Mouse (Mus musculus) v-Abl transformed pro-B cells (cell line): ENCODE measurements around the gene Gm3250.
"Not testable (repeated sequence)": the region's sequence is repeated elsewhere in the genome, so short reads cannot be mapped to it uniquely, and the experiment has no call there.

Experiments
- in situ Hi-C, 2 experiments: fragments of 400-800 bp; cut with MboI; formaldehyde crosslinking; loops; one replicate each; pipeline ENCODE4 v1.15.1; 2025; ENCODE audit not compliant: unreplicated experiment in 2 of 2

The Gm3250 gene

DNA sequence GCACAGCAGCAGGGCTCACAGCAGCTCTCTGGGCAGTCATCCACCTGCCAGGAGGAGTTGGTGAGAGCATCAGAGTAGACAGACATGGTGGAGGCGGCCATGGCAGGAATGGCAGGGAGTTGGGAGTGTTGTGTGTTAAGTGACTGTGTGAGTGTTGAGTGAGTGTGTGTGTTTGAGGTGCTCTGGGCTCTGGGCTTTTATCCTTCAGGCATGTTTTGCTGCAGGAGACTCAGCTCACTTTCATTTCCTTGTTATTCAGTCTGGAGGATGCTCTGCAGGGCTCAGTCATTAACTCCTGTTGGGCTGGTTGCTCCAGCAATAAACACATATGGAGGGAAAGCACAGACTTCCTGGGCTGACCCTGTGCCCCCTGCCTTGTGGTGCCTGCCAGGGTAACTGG is at the start of gene Gm3250:
Gene Gm3250 (minus strand): TSS at position 101 of the 400 bp plus-strand sequence.
- in situ Hi-C loops, result not testable (repeated sequence)

DNA sequence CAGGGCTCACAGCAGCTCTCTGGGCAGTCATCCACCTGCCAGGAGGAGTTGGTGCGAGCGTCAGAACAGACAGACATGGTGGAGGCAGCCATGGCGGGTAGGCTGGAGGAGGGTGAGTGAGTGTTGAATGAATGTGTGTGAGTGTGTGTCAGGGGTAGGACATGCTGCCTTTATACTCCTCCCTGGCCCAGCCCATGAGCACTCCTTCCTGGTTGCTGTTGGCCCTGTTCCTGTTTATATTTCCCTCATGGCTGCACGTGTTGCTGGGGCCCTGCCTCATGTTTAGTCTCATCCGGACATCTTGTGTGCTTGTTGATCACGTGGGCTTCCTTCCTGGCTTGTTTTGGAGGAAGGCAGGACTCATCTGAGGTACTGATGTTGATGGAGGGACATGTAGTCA is 44.6 kb upstream of the Gm3250 start, which contains the start of gene Krtap10-4:
Gene Krtap10-4 (minus strand): TSS at position 145 of the 400 bp plus-strand sequence.
- in situ Hi-C loops, result no loop called here

DNA sequence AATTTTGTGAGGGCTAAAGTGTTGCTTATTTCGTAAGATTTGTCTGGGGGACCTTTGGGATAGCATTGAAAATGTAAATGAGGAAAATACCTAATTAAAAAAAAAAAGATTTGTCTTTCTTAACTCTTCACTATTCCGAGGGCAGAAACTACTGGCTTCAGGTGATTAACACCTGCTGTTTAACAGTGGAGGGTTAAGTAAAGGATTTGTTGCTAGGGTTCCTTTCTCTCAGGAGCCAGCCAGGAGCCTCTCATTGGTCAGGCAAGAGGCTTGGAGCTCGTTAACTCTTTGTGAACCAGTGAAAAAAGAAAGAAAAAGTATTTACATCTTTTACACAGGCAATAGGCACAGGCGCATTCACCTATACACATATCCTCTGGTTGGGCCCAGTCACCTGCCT is 36.9 kb upstream of the Gm3250 start:
- in situ Hi-C loops, result no loop called here

DNA sequence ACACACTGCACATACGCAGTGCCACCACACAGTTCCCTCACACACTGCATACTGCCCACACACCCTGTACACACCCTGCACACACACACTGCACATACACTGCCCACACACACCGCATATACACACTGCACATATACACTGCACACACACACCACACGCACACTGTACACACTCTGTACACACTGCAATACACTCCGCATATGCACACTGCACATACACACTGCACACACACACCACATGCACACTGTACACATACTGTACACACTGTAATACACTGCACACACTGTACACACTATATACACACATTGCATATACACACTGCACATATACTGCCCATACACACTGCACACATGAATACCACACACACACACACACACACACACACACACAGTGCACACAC is 36.2 kb upstream of the Gm3250 start:
- in situ Hi-C loops, result no loop called here

DNA sequence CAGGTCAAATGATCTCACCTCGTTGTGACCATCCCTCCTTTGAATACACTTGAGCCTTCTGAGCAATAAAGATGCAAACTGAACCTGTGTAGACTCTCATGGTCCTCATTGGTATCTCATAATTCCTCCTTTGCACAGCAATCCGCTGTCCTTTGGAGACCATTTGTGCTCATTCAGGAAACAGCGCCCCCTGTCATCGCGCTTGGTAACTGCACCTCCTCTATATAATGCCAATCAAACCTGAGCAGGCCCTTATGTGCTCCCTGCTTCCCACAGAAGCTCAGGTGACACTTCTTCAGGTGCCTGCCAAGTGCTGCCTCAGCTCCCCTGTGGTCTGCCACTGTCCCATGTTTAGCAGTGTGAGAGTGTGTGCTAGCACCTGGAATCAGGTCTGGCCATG is 33.2 kb upstream of the Gm3250 start:
- in situ Hi-C loops, result no loop called here

DNA sequence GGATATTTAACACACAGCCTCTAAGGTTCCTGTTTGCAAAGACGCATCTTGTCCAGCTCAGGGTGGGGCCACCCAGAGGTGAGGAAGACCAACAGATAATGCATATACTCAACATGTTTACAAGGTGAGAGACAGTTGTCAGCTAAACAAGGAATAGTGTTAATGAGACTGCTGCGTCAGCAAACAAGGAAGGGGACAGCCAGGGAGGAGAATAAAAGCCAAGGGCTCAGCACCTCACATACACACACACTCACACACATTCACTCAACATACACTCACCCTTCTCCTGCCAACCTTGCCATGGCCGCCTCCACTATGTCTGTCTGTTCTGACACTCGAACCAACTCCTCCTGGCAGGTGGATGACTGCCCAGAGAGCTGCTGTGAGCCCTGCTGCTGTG is 32.0 kb upstream of the Gm3250 start, which contains the start of gene Gm2696:
Gene Gm2696 (plus strand): TSS at position 301 of the 400 bp plus-strand sequence.
- in situ Hi-C loops, result no loop called here

DNA sequence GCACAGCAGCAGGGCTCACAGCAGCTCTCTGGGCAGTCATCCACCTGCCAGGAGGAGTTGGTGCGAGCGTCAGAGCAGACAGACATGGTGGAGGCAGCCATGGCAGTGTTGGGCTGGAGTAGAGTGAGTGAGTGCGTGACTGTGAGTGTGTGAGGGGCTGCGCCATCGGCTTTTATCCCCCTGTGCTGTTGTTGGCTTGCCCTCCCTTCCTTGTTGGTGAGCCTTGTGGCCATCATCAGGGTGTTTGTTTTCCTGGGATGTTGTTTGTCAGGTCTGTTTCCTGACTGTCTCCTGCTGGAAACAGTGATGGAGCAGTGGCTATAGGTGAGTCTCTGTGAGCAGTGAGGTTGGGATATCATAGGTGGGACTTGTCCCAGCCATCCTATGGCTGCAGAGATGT is 29.4 kb upstream of the Gm3250 start, which contains the start of gene Gm9507:
Gene Gm9507 (minus strand): TSS at position 101 of the 400 bp plus-strand sequence.
- in situ Hi-C loops, result no loop called here

DNA sequence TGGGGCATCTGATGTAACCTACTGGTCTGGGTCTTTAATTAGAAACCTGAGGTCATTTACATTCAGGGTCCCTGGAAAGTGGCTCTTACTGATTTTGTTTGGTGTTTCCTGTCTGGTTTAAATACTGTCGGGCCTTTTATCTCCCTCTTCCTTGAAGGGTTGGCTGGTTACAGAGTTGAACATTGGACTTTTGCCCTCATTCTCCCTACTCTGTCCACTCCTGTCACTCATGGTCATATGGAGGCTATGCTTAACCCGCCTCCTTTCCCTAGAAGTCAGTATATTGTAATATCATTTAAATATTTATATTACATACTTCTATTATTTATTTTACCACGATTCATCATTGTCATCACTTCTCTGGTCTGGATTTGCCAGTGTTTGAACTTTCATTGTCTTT is 21.8 kb upstream of the Gm3250 start:
- in situ Hi-C loops, result no loop called here

DNA sequence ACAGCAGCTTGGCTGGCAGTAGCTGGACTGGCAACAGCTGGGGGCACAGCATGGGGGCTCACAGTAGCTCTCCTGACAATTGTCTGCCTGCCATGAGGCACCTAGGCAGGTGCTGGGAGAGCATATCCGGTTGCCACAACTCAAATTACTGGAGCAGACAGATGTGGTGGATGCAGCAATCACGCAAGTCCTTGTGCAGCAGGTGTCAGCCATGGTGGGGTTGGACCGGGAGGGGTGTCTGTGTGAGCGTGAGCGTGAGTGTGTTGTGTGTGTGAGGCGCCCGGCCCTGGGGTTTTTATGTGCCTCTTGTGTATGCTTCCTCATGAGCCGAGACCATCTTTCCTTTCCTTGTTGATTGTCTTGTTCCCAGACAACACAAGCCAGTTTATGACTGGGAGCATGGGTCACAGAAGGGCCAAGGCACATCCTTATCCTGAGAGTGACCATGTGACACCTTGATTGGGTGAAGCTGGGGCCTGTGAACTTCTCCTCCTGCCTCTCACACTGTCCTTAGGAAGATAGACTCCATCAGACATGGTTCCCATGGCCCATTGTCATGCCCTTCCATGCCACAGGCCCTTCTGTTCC is 16.7 kb upstream of the Gm3250 start, which contains the start of gene Gm19668:
Gene Gm19668 (minus strand): TSS at position 213 of the 588 bp plus-strand sequence.
- in situ Hi-C loops, result no loop called here

DNA sequence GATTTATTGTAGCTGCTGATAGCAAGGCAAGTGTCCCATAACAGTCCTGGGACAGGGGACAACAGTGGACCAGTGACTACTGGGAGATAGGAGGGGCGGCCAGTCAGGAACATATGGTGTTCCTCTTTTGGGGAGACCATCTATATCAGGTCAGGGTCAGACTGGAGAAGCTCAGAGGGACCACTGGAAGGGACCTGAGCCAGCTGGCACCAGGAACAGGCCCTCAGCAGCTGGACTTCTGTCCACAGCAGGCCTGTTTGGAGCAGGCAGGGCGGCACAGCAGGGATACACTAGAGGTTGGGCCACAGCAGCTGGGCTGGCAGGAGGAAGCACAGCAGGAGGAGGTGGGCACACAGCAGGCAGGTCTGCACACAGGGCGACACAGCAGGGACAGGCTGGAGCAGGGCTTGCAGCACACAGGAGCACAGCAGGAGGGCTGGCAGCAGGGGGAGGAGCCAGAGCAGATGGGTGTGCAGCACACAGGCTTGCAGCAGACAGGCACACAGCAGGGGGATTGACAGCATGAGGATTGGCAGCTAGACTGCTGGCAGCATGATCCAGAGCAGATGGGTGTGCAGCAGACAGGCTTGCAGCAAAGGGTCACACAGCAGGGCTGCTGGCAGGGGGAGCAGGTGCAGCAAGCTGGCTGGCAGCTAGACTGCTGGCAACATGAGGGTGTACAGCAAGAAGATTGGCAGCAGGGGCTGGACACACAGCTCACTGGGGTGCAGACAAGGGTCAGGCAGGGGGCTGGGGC is 16.0 kb upstream of the Gm3250 start:
- in situ Hi-C loops, result not testable (repeated sequence)

DNA sequence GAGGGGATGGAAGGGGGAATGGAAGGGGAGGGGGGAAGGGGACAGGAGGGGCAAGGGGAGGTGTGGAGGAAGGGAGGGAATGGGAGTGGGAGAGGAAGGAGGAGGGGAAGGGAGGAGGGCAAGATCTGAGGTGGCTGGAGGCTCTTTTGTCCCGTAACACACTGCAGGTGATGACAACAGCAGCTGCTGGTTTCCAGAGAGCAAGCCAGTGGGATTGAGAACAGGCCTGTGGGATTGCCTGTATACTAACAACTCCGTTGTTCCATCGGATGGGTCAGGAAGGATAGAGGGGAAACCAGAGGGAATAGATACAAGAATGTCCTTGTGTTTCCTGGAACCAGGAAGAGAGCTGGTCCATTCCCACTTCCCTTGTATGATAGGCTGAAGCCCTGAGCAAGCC is 15.3 kb upstream of the Gm3250 start:
- in situ Hi-C loops, result no loop called here

DNA sequence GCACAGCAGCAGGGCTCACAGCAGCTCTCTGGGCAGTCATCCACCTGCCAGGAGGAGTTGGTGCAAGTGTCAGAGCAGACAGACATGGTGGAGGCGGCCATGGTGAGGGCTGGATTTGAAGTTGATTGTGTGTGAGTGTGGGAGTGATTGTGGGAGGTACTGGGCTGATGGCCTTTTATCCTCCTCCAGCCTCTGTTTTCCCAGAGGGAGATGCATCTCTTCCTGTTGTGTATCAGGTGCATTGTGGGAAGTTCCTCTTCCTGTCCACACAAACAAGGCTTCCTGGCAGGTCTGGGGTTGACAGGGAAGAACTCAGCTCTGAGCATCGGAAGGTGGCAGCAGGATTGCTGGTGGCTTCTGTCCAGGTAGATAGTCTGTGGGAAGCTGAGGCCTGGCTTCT is 12.6 kb upstream of the Gm3250 start, which contains the start of gene Gm9639:
Gene Gm9639 (minus strand): TSS at position 101 of the 400 bp plus-strand sequence.
- in situ Hi-C loops, result no loop called here

DNA sequence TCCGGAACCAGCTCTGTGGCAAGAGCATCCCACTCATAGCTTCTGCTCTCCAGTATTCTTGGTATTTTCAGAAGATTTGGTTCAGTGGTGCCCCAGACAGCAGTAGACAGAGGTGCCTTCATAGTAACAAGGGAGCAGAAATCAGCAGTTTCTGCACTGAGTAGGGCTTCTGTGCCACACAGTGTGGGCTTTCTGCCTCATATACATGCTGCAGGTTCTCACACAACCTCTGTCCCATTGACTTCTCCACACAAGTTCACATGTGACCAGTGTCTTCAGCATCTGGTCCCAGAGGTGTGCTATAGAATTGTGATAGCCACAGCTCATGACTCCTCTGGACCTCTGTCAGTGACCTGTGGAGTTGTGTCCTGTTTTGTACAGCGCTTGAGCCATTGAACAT is 6.3 kb upstream of the Gm3250 start:
- in situ Hi-C loops, result no loop called here

DNA sequence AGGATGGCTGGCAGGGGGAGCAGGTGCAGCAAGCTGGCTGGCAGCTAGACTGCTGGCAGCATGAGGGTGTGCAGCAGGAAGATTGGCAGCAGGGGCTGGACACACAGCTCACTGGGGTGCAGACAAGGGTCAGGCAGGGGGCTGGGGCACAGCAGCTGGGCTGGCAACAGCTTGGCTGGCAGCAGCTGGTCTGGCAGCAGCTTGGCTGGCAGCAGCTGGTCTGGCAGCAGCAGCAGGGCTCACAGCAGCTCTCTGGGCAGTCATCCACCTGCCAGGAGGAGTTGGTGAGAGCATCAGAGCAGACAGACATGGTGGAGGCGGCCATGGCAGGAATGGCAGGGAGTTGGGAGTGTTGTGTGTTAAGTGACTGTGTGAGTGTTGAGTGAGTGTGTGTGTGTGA is 5.5 kb upstream of the Gm3250 start, which contains the start of gene Gm7137:
Gene Gm7137 (minus strand): TSS at position 325 of the 400 bp plus-strand sequence.
- in situ Hi-C loops, result not testable (repeated sequence)

DNA sequence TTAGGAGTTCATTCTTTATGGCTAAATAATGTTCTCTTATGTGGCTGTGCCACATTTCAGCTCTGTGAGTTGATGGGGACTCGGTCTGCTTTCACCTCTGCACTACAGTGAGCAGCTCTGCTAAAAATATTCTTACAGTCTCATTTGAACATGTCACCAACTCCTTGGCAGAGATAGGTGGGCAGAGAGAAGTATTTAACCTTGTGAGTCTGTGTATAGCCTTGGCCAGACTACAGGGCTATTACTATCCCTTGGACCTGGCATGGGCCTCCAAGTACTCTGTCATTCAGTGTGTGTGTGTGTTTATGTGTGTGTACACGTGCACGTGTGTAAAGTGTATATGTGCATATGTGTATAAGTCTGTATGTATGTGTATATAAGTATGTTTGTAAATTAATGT is 1.1 kb upstream of the Gm3250 start:
- in situ Hi-C loops, result not testable (repeated sequence)

DNA sequence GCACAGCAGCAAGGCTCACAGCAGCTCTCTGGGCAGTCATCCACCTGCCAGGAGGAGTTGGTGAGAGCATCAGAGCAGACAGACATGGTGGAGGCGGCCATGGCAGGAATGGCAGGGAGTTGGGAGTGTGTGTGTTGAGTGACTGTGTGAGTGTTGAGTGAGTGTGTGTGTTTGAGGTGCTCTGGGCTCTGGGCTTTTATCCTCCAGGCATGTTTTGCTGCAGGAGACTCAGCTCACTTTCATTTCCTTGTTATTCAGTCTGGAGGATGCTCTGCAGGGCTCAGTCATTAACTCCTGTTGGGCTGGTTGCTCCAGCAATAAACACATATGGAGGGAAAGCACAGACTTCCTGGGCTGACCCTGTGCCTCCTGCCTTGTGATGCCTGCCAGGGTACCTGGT is 5.5 kb downstream of the Gm3250 start, which contains the start of gene Gm7138:
Gene Gm7138 (minus strand): TSS at position 101 of the 400 bp plus-strand sequence.
- in situ Hi-C loops, result not testable (repeated sequence)

DNA sequence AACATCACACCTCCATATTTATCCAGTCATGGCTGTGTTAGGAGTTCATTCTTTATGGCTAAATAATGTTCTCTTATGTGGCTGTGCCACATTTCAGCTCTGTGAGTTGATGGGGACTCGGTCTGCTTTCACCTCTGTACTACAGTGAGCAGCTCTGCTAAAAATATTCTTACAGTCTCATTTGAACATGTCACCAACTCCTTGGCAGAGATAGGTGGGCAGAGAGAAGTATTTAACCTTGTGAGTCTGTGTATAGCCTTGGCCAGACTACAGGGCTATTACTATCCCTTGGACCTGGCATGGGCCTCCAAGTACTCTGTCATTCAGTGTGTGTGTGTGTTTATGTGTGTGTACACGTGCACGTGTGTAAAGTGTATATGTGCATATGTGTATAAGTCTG is 10.2 kb downstream of the Gm3250 start:
- in situ Hi-C loops, result not testable (repeated sequence)

DNA sequence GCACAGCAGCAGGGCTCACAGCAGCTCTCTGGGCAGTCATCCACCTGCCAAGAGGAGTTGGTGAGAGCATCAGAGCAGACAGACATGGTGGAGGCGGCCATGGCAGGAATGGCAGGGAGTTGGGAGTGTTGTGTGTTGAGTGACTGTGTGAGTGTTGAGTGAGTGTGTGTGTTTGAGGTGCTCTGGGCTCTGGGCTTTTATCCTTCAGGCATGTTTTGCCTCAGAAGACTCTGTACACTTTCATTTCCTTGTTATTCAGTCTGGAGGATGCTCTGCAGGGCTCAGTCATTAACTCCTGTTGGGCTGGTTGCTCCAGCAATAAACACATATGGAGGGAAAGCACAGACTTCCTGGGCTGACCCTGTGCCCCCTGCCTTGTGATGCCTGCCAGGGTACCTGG is 11.1 kb downstream of the Gm3250 start, which contains the start of gene Gm3238:
Gene Gm3238 (minus strand): TSS at position 101 of the 400 bp plus-strand sequence.
- in situ Hi-C loops, result not testable (repeated sequence)

DNA sequence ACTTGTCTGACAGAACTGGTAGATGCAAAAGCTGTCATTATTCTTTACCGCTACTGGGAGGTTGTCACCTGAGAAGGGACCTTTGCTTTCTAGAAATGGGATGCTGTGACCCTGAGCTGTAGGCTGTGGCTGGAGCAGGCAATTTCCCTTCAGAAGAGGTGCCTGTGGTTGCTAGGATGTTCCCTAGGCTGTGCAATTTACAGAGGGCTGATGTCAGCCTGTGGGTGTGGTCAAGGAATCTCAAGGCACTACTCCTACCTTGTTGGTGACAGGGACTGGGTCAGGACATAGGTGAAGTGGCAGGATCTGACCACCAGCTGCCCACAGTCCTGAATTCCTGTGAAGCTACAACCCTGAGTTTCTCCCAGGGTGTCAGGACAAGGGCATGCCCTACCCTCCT is 12.6 kb downstream of the Gm3250 start:
- in situ Hi-C loops, result no loop called here

DNA sequence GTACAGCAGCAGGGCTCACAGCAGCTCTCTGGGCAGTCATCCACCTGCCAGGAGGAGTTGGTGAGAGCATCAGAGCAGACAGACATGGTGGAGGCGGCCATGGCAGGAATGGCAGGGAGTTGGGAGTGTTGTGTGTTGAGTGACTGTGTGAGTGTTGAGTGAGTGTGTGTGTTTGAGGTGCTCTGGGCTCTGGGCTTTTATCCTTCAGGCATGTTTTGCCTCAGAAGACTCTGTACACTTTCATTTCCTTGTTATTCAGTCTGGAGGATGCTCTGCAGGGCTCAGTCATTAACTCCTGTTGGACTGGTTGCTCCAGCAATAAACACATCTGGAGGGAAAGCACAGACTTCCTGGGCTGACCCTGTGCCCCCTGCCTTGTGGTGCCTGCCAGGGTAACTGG is 22.8 kb downstream of the Gm3250 start, which contains the start of gene Gm3233:
Gene Gm3233 (minus strand): TSS at position 101 of the 400 bp plus-strand sequence.
- in situ Hi-C loops, result loop anchor here in 1 of 2 experiments (10.0 kb wide), 1 partner anchor 245 kb away; the partner anchor contains the start of gene Fam207a

DNA sequence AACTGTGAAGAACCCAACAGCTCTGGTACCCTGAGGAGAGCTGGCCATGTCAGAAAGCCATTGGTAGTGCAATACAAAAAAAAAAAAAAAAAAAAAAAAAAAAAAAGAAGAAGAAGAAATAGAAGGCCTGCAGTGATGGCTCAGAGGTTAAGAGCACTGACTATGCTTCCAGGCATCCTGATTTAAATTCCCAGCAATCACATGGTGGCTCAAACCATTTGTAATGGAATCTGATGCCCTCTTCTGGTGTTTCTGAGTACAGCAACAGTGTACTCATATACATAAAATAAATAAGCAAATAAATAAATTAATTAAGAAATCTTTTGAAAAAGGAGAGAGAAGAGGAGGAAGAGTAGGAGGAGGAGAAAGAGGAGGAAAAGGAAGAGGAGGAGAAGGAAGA is 28.9 kb downstream of the Gm3250 start:
- in situ Hi-C loops, result loop anchor here in 1 of 2 experiments (10.0 kb wide), 1 partner anchor 239 kb away; the partner anchor contains the start of gene Fam207a
